Mouse (Mus musculus) liver, adult 2 months (tissue): ENCODE data around the gene Blnk.

ENCODE experiments used
- CTCF ChIP-seq: fragments of 200-500 bp; IDR thresholded peaks from 2 replicates; pipeline ENCODE4 v1.5.1; 2011; ENCODE audit warnings: low read depth, low read length, control low read depth
- POLR2A ChIP-seq: fragments of 200-500 bp; IDR thresholded peaks from 2 replicates; pipeline ENCODE4 v1.6.1; 2011; ENCODE audit warnings: low read length, control low read depth; ENCODE audit not compliant: insufficient read depth; ENCODE audit errors: extremely low read depth

DNA sequence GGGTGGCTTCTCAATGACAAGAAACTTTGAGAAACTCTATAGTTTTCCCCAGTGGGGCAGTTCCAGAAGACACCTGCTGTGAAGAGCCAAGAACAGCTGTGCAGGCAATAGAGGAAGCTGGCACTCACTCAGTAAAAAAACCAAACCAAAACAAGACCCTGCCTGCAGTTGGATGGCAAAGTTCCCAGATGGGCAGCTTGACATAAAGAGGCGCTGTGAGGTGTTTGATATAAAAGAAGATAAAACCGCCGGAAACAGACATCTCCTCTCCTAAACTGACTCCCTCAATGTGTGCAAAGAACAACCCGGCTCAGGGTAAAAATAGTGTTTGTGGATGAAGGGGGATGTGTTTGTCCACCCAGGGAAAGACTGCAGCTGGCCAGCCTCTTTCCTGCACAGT lies 27.9 kb upstream of the Blnk start:
- TF ChIP-seq POLR2A (no peak), CTCF (no peak)
